Mouse (Mus musculus) intestine, embryonic 15.5 days (tissue): ENCODE data around the gene Rhox3e. TPM values are rescaled to one million over a fixed set of nuclear protein-coding genes. Genes with fewer than 3 reads are reported as not detected.
"Not testable (repeated sequence)": the region's sequence is repeated elsewhere in the genome, so short reads cannot be mapped to it uniquely, and the experiment has no call there.

Experiments used
- ATAC-seq: fragments of 200-750 bp; cut with Nextera tagmentation; 2 replicates; pipeline ENCODE4 v1.8.0; 2017; ENCODE audit warnings: moderate TSS enrichment, moderate library complexity
- H3K27ac ChIP-seq: fragments of 300-500 bp; sonication (generic); 2 replicates; pipeline ENCODE4 v1.5.1; 2015; ENCODE audit warnings: mild to moderate bottlenecking, inconsistent platforms
- H3K27me3 ChIP-seq: fragments of 300-500 bp; sonication (generic); replicated peaks from 2 replicates; pipeline ENCODE4 v1.6.1; 2015; ENCODE audit warnings: inconsistent platforms
- H3K36me3 ChIP-seq: fragments of 300-500 bp; sonication (generic); 2 replicates; pipeline ENCODE4 v1.6.1; 2015; ENCODE audit warnings: inconsistent platforms
- H3K4me1 ChIP-seq: fragments of 300-500 bp; sonication (generic); replicated peaks from 2 replicates; pipeline ENCODE4 v1.6.1; 2015; ENCODE audit warnings: inconsistent platforms
- H3K4me2 ChIP-seq: fragments of 300-500 bp; sonication (generic); replicated peaks from 2 replicates; pipeline ENCODE4 v1.6.1; 2015; ENCODE audit warnings: mild to moderate bottlenecking, inconsistent platforms
- H3K4me3 ChIP-seq: fragments of 300-500 bp; sonication (generic); replicated peaks from 2 replicates; pipeline ENCODE4 v1.5.1; 2015; ENCODE audit warnings: inconsistent platforms
- H3K9ac ChIP-seq: fragments of 300-500 bp; sonication (generic); 2 replicates; pipeline ENCODE4 v1.6.1; 2015; ENCODE audit warnings: inconsistent platforms
- H3K9me3 ChIP-seq: fragments of 300-500 bp; sonication (generic); 2 replicates; pipeline ENCODE4 v1.6.1; 2016; ENCODE audit warnings: inconsistent platforms
- WGBS: fragments of 180-500 bp; shearing (Covaris S2); methylation state at CpG from one replicate; pipeline ENCODE4 v1.1.7; 2015; 5-methylcytosine and 5-hydroxymethylcytosine counted together
- polyA plus RNA-seq: library from polyadenylated mRNA; unstranded; fragments of >200 nt; fragmentation: Nextera tagmentation; extraction: Ambion mirVana; gene quantifications from 2 replicates; pipeline ENCODE4 v1.2.1, GENCODE M21; 2015

Gene Rhox3e
- polyA plus RNA-seq, result not detected in 2 replicates

DNA sequence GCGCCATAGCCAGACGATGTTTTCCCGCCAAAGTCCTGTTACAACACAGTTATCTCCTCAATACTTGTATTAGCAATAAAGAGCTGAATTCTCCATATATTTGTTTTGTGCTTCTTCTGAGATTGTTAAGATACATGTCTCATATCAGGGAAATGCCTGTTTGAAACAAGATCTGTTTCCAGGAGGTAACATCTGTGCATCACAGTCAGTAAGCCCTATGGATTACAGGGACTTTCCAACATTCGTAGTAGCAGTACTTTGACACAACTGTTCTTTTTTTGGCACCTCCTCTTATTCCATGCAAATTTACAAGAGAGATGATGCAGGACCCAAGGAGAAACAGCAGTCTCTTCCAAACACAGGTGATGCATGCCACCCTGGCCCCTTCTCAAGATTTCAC lies at the start of gene Rhox3e:
Gene Rhox3e, plus strand, starts transcription at position 301 of the 400 bp plus-strand sequence.
- H3K4me1 ChIP-seq, H3K27me3 ChIP-seq, H3K4me2 ChIP-seq, ATAC-seq, H3K4me3 ChIP-seq, H3K9ac ChIP-seq, H3K9me3 ChIP-seq, H3K27ac ChIP-seq, H3K36me3 ChIP-seq: not testable (repeated sequence)
- WGBS, result no CpG with 5 or more reads among the region's 4 CpGs

DNA sequence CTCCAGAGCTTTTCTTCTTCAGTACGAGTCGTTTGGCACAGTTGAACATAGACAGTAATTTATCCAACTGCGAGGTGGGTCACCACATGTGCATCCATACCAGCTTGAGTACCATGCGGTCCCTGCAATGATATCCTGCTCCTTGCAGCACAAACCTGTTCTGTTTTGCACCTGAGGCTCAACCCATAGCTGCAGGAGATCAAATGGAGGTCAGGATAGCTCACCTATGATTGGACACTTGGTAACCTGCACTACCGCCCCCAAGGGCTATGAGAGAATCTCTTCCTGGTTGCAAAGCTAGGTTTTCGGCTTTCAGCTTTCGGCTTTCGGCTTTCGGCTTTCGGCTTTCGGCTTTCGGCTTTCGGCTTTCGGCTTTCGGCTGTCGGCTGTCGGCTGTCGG lies 27.8 kb upstream of the Rhox3e start, which contains the start of gene Rhox4d:
Gene Rhox4d, plus strand, starts transcription at position 301 of the 400 bp plus-strand sequence.
- not testable (repeated sequence) for ATAC-seq, H3K9ac ChIP-seq, H3K4me3 ChIP-seq, H3K27me3 ChIP-seq, H3K4me1 ChIP-seq, H3K4me2 ChIP-seq, H3K36me3 ChIP-seq, H3K27ac ChIP-seq, H3K9me3 ChIP-seq
- WGBS, result 92% methylated on average over 17 of the region's 18 CpGs

DNA sequence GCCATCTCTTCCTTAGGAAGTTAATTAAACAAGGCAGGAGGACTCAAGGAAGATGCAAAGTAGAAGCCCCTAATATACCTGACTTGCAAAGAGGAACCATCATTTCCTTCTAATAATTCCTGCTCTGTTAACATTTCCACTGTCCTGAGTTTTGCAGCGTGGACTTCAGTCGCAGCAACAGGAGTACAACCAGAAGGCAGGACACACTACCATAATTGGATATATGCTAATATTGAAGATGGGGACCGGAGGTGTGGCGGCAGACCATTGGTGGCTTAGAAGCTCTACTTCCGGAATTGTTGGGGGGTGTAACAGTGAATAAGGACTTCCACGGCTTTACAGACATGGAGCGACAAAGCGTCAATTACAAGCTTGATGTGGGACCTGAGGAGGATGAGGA lies 11.7 kb upstream of the Rhox3e start, which contains the start of gene Rhox2e:
Gene Rhox2e, plus strand, starts transcription at position 301 of the 400 bp plus-strand sequence.
- not testable (repeated sequence) for H3K4me3 ChIP-seq, H3K4me2 ChIP-seq, H3K36me3 ChIP-seq, H3K27ac ChIP-seq, H3K9ac ChIP-seq, H3K4me1 ChIP-seq, H3K27me3 ChIP-seq, ATAC-seq, H3K9me3 ChIP-seq
- 90% methylated on average over 3 of the region's 8 CpGs for WGBS

DNA sequence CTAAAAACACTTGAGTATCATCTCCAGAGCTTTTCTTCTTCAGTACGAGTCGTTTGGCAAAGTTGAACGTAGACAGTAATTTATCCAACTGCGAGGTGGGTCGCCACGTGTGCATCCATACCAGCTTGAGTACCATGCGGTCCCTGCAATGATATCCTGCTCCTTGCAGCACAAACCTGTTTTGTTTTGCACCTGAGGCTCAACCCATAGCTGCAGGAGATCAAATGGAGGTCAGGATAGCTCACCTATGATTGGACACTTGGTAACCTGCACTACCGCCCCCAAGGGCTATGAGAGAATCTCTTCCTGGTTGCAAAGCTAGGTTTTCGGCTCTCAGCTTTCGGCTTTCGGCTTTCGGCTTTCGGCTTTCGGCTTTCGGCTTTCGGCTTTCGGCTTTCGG lies 15.3 kb downstream of the Rhox3e start, which contains the start of gene Rhox4e:
Gene Rhox4e, plus strand, starts transcription at position 301 of the 400 bp plus-strand sequence.
- H3K4me1 ChIP-seq, H3K4me3 ChIP-seq, ATAC-seq, H3K27me3 ChIP-seq, H3K9ac ChIP-seq, H3K27ac ChIP-seq, H3K4me2 ChIP-seq, H3K36me3 ChIP-seq, H3K9me3 ChIP-seq: not testable (repeated sequence)
- 97% methylated on average over 10 of the region's 18 CpGs for WGBS

DNA sequence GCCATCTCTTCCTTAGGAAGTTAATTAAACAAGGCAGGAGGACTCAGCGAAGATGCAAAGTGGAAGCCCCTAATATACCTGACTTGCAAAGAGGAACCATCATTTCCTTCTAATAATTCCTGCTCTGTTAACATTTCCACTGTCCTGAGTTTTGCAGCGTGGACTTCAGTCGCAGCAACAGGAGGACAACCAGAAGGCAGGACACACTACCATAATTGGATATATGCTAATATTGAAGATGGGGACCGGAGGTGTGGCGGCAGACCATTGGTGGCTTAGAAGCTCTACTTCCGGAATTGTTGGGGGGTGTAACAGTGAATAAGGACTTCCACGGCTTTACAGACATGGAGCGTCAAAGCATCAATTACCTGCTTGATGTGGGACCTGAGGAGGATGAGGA lies 29.3 kb downstream of the Rhox3e start, which contains the start of gene Rhox2f:
Gene Rhox2f, plus strand, starts transcription at position 301 of the 400 bp plus-strand sequence.
- not testable (repeated sequence) for ATAC-seq, H3K4me2 ChIP-seq

DNA sequence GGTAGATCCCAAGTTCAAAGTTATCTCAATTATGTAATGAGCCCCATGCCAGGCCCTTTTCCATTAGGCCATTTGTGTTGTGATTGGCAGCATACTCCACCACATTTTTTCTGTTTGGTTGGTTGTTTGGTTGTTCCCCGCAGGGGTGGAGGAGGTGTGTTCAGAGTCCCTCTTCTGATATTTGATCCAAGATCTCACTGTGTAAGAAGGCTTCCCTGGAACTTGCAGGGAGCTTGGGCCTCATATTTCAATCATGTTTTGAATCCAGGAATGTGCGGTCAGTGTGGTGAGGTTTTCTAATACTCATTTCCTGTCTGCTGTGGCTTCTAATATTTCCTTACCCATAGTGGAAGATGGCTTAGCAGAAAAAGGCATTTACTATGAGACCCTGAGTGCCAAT lies 30.8 kb downstream of the Rhox3e start:
- not testable (repeated sequence) for H3K36me3 ChIP-seq, H3K9me3 ChIP-seq, H3K4me3 ChIP-seq, H3K27ac ChIP-seq, ATAC-seq, H3K9ac ChIP-seq, H3K27me3 ChIP-seq, H3K4me1 ChIP-seq, H3K4me2 ChIP-seq
- 51% methylated on average over 2 of the region's 2 CpGs for WGBS

More for the DNA sequence above, 29.3 kb downstream of the Rhox3e start, which contains the start of gene Rhox2f:
- H3K9me3 ChIP-seq, H3K36me3 ChIP-seq, H3K27ac ChIP-seq, H3K27me3 ChIP-seq, H3K9ac ChIP-seq, H3K4me1 ChIP-seq, H3K4me3 ChIP-seq: not testable (repeated sequence)
- 91% methylated on average over 8 of the region's 8 CpGs for WGBS

DNA sequence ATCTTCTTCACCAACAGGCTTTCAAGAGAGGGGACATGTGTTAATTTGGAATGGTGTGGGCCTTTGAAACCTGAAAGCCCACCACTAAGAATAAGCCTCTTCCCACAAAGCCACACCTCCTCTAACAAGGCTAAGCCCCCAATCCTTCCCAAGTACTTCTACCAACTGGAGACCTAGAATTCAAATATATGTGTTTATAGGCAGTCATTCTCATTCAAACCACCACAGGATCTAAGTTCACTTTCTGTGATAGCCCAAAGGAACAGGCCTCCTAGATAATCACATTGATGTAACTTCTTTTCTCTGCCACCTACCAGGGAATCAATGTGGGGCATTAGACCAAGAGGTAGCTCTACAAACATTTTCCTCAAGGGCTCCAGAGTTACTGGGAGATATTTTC lies 38.9 kb downstream of the Rhox3e start, which contains the start of gene Rhox3f:
Gene Rhox3f, plus strand, starts transcription at position 301 of the 400 bp plus-strand sequence.
- not testable (repeated sequence) for H3K27ac ChIP-seq, H3K4me1 ChIP-seq, H3K9ac ChIP-seq, ATAC-seq, H3K4me3 ChIP-seq, H3K9me3 ChIP-seq, H3K36me3 ChIP-seq, H3K27me3 ChIP-seq, H3K4me2 ChIP-seq

Other genes with a start within 250 kb of the Rhox3e start
- gene Rhox3a2, start 162.0 kb upstream of the Rhox3e start, polyA plus RNA-seq, result not detected in 2 replicates
- gene Rhox4a2, start 151.2 kb upstream of the Rhox3e start, polyA plus RNA-seq, result not detected in 2 replicates
- gene Rhox2b, start 130.0 kb upstream of the Rhox3e start, polyA plus RNA-seq, result not detected in 2 replicates
- gene Rhox4b, start 109.5 kb upstream of the Rhox3e start, polyA plus RNA-seq, result not detected in 2 replicates
- gene Rhox2c, start 88.3 kb upstream of the Rhox3e start, polyA plus RNA-seq, result not detected in 2 replicates
- not detected in 2 replicates for gene Rhox3c, start 83.4 kb upstream of the Rhox3e start, polyA plus RNA-seq
- not detected in 2 replicates for gene Rhox4c, start 61.7 kb upstream of the Rhox3e start, polyA plus RNA-seq
- gene Rhox2d, start 48.6 kb upstream of the Rhox3e start, polyA plus RNA-seq, result not detected in 2 replicates
- gene Rhox4d, start 27.7 kb upstream of the Rhox3e start, polyA plus RNA-seq, result not detected in 2 replicates
- not detected in 2 replicates for gene Rhox2e, start 11.6 kb upstream of the Rhox3e start, polyA plus RNA-seq
- gene Rhox4e, start 15.4 kb downstream of the Rhox3e start, polyA plus RNA-seq, result not detected in 2 replicates
- not detected in 2 replicates for gene Rhox2f, start 29.4 kb downstream of the Rhox3e start, polyA plus RNA-seq
- not detected in 2 replicates for gene Rhox3f, start 39.0 kb downstream of the Rhox3e start, polyA plus RNA-seq
- gene Rhox4f, start 65.7 kb downstream of the Rhox3e start, polyA plus RNA-seq, result not detected in 2 replicates
- gene Rhox3g, start 86.6 kb downstream of the Rhox3e start, polyA plus RNA-seq, result not detected in 2 replicates
- gene Rhox2g, start 101.5 kb downstream of the Rhox3e start, polyA plus RNA-seq, result not detected in 2 replicates
- not detected in 2 replicates for gene Rhox4g, start 109.3 kb downstream of the Rhox3e start, polyA plus RNA-seq
- gene Rhox3h, start 126.7 kb downstream of the Rhox3e start, polyA plus RNA-seq, result not detected in 2 replicates
- gene Rhox2h, start 131.3 kb downstream of the Rhox3e start, polyA plus RNA-seq, result not detected in 2 replicates